Mouse (Mus musculus) thymus, postnatal 0 days (tissue): Measurements from ENCODE around the gene Nme7. TPM values are rescaled to one million over a fixed set of nuclear protein-coding genes. Genes with fewer than 3 reads are reported as not detected.

Experiments
- DNase-seq: peaks from one replicate; pipeline ENCODE4 v3.0.0-alpha.2; 2015; ENCODE audit warnings: low spot score
- polyA plus RNA-seq: library from polyadenylated mRNA; unstranded; fragments of >200 nt; fragmentation: Nextera tagmentation; extraction: Ambion mirVana; gene quantifications from 2 replicates; pipeline ENCODE4 v1.2.1, GENCODE M21; 2015

Nme7 gene
- polyA plus RNA-seq, 1 experiment from 2014 or later = 30.3 TPM

DNA sequence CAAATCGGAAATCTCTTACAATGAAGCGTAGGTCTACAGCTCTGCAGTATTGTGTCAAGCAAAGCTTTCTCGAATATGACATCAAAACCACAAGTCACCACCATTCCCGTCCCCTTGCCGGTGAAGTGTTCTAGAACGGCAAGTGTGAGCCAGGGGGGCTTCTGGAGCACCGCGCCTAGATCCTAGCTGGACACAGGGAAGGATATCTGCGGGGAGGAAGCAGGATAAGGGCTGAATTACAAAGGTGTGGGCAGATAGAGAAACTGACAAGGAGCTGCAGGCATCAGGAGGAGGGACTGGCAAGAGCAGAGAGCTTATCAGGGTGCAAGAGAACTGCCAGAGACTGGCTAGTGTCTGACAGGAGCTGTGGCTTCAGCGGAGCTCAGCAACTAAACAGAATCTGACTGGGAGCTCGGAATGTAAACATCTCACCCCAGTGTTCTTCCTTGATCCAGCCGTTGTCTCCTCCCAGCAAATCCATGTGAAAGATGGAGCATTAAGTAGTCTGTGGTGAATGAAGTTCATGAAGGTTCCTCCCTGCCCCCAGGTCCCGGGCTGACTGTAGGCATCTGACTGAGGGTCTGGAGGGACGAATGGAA lies 15.7 kb downstream of the Nme7 start:
- no peak for DNase-seq

DNA sequence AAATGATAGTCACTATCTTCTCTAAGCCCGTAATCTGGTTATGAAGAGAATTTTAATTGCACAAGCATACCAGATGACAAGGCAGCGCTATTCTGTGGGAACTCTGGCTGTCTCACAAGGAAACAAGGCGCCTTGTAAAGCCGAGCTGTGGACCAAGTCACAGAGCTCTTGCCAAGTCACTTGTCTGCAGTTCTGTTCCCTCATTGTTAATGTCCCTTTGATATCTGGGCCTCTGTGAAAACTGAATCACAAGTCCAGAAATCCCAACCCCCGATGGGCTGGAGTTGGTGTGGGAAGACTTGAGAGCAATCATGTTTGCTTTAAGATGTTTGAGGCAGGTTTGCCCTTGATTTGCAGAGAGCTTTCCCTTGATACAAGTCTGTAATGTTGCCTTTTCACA lies 16.8 kb downstream of the Nme7 start:
- DNase-seq = no peak

DNA sequence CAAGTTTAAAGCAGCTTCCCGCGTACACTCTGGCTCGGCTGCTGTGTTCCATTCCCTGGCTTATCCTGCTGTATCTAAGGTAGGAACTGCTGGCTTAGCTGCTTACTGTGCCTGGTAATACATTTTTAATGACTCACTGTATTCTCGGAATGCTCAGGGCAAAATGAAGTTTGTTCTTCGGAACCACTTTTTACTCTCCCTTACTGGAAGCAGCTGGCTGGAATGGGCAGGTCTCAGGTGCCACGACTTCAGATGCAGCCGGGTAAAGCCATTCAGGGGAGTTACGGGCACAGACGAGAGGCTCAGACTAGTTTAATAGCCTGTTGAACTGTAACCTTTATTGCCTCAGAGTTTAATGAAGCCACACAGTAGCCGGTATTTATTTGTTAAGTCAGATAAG lies 17.5 kb downstream of the Nme7 start:
- DNase-seq = no peak

DNA sequence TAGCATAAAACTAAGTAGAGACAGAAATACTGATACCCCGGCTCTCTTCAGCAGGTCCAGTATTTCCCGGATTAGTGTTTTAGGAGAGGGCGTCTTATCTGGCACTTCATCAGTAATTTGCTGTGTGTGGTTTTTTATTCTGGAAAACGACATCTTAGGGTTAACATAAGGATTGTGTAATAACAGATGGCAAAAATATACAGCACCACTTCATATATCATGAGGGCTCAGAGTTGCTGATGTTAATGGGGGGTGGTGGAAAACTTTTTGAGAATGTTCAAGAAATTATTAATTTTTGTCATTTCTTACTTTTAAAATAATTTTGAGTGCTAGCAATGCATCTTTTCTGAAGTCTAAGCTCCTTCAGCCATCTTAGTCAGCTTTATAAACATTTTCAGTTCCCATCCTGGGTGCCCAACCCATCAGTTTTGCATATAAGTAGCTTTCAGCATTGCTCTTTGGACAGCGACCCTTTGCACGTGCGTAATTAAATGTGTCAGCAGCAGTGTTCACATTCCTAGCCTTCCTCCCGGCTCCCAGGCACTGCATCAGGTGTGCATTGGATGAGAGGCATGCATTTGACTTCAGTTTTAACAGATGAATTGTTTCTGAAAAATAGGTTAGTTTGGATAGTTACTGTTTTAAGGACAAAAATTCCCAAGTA lies 19.2 kb downstream of the Nme7 start:
- DNase-seq = no peak

DNA sequence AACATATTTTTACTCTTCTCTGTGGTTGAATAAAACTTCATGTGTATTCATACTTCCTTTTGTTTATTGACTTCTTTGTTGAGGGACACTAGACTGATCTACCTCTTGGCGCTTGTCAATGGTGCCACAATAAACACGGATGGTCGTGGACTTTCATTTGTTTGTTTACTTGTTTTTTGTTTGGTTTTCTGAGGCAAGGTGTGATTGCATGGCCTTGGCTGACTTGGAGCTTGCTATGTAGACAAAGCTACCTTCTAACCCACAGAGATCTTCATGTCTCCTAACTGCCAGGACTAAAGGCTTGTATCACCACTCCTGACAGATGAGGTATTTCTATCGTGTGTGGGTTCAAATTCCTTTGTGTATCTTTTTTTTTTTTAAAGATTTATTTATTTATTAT lies 20.3 kb downstream of the Nme7 start:
- DNase-seq = no peak

DNA sequence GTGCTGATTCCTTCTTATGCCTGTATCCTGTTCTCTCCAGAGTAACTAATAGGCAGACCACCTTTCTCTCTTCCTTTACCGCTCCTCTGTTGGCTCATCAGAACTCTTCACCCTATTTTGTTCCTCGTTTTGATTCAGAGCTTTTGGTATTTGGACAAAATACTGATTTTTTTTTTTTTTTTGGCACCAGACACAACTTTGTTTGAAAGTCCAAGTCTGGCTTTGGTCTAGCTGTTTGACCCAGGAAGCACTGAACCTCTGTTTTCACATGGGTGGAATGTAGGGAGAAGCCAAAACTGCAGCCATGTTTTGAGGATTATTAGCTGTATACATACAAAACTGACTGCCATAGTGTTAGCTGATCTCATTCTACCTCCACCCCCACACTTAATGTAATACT lies 21.0 kb downstream of the Nme7 start:
- DNase-seq = no peak

DNA sequence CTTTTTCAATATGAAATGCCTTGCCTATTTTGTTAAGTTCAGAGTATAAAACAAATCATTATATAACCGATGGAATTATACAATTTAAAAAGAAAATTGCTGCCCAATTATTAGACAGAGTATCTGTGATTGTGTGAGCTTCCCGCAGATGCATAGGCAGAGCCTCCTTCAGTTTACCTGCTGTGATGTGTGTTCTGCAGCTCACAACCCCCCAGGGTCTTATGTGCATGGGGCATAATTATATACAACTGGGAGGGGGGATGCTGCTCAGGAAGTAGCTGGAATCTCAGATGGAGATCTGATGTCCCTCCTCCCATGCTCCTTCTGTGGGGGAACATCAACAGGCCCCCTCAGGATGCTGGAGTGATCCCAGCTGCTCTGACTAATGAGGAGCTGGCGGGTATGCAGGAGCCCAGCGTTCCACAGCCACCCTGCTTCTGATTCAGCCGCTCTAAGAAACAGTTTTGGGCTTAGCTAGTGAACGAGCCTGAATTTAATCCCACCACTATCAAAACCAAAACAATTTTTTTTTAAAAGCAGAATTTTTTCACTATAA lies 22.8 kb downstream of the Nme7 start:
- DNase-seq = no peak

DNA sequence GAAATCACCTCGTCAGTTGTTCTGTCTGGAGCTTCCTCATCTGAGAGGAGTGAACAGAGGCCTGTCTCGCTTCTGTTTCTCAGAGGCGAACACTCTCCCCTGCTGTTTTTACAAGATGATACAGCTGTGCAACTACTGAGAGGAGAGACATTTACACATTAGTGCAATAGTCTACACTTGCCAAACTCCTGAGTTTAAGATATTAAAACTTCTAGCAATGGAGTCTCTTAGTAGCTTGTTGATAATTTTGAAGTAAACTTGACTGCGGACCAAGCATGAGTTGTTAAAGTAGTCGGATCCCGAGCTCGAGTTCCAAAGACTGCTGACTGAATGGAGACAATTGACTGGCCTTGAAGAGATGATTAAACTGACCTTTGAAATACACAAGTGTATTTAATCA lies 23.8 kb downstream of the Nme7 start:
- no peak for DNase-seq

DNA sequence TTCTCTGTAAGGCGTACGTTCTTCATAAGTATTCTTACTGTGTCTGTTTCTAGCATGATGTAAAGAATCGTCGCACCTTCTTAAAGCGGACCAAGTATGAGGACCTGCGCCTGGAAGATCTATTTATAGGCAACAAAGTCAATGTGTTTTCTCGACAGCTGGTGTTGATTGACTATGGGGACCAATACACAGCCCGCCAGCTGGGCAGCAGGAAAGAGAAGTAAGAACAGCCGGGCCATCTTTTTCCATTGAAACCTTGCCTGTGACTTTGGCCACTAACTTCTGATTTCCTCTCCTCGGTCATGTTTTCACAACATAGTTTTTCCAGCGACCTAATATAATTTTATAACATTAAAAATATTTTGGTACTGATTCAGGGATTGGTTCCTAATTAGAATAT lies 28.6 kb downstream of the Nme7 start:
- DNase-seq = no peak

DNA sequence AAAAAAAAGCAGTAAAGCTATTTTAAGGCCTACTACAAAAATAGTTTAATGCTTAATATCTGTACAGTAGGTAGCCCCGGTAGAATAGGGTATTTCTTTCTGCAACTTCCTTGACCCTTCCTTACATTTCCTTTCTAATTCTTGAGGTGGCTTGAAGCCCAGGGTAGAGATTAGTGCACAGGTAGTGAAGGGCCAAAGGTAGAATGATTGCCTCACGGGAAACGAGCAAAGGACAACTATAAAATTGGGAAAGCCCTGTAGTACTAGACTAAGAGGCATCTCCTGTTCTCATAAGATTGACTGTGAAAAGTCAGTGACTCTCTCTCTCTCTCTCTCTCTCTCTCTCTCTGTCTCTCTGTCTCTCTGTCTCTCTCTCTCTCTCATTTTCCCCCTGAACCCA lies 31.5 kb downstream of the Nme7 start:
- DNase-seq = no peak

DNA sequence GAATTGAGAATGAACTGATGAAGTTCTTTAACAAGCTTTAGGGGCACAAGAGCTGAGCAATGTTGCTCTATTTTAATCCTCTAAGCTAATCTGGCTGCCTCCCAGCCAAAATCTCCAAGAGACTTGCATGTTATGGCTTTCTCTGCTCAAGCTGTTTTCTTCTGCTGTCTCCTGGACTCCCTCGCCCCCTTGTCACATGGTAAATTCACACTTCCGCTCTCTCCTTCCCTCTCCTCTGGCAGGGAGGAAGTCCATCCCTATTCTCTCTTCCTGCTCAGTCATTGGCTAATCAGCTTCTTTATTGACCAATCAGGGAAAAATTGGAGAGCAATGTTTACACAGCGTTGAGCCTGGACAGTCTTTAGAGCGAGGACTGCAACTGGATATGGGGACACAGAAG lies 31.9 kb downstream of the Nme7 start:
- DNase-seq = no peak

DNA sequence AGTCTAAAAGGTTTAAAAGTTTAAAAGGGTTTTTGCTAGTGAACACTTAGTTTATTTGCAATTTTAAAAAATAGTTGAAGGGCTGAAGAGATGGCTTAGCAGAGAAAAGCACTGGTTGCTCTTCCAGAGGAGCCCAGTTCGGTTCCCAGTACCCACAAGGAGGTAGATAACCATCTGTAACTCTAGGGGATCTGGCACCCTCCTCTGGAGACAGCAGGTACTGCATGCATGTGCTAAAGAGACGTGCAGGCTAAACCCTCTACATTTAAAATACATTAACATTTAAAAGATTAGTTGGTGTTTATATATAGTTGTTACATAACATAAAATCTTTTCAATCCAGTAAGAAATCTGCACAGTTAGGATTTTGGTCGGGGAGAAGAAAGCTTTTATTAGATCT lies 38.2 kb downstream of the Nme7 start:
- DNase-seq = peak; percentile 9

DNA sequence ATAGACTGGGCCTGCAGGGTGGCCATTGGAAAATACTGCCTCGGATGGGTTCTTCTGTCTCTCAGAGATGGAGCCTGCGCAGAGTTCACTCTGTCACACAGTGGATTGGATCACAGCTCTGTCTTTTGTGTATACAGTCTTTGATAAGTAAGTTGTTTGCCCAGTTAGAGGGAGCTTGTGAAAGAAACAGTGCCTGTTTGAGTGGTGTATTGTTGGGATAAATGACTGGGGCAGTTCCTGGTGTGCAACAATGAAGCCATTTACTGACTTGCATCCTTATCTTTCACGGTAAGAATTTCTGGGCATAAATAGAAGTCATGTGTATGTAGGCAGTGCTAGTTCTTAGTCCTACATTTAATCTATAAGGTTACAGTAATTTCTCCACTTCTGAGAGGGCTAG lies 49.5 kb downstream of the Nme7 start:
- DNase-seq = no peak

DNA sequence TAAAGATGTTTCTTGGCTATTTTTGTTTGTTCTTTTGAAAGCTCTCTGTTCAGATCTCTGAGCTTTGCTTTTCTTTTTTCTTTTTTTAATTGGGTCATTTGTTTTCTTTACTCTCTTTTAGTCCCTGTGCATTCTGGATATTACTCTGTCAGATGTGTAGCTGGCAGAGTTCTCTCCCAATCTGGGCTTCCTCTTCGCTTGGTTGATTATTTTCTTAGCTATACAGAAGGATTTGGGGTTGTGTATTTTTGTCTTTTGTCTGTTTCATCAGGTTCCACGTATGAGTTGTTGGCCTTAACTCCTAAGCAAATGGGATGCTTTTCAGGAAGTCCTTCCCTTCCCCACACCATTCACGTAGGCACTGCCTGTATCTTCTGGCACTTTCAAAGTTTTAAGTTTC lies 54.1 kb downstream of the Nme7 start:
- no peak for DNase-seq

DNA sequence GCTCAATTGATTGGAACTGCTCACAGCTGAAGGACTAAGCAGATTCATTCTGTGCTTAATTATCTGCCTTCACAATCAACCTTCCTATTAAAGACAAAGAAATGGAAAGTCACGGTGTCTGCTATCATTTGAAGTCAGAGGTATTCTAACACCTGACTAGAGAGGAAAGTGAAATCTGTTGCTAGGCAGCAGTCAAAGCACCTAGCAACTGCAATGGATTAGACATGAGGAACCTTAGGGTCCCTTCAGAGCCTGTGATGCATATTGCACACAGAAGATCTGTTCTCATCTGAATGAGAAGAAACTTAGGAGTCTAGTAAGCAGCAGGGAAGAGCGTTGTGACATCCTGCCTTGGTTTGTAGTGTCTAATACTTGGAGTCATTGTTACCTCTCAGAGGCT lies 58.1 kb downstream of the Nme7 start:
- no peak for DNase-seq

DNA sequence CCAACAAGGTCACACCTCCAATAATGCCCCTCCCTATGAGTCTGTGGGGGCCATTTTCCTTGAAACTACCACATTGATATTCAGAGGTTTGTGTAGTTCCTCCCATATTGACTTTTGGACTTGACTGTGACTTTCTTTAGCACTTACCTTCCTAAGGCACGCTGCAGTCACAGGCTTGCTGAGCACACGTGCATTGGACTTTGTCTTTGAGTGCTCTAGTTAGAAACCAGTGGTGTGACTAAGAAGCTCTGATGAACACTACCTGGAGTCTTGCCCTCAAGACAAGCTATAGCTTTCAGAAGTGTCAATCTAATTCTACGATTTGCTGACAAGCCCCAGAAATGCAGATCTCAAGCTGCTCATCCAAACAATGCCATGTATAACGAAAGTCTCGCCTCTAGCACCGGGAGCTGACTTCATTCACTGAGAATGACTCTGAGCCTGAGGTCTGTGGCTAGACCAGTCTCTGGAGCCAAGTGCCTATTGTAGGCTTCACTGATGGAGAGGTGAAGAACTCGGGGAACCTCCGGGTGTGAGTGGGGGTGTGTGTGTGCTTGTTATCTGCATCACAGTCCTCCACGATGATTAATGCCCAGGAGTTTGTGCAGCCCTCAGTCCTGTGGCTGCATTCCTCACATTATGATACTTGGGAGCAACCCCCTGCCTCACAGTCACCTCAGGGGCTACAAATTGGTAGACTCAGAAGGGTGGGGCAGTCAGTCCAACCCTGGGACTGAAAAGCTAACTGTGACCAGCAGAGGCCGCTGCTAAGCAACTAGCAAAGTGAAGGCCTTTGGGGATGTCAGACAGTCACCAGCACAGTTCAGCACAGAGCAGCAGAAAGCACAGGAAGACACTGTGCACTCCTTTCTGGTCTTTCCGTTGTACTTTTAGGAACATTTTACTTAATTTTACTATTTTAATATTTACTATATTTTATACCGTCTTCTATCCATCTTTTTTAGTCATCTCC lies 62.5 kb downstream of the Nme7 start:
- peak; percentile 77 for DNase-seq

DNA sequence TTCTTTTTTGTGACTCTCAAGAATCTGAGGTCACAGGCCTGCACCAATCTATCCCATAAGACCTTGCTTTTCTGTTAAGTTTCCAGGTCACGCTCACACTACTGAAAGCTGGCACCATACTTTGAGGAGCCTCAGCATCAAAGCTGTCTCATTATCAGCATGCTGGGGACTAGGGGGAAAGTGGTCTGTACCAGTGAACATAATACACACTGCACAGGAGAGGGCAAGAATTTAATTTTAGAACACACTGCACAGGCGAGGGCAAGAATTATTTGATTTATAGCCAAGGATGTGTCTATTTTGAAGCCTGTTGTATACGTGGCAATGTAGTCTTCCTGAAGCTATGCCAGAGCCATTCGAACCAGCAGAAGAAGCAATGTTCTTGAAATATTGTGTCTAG lies 64.2 kb downstream of the Nme7 start:
- DNase-seq = no peak

DNA sequence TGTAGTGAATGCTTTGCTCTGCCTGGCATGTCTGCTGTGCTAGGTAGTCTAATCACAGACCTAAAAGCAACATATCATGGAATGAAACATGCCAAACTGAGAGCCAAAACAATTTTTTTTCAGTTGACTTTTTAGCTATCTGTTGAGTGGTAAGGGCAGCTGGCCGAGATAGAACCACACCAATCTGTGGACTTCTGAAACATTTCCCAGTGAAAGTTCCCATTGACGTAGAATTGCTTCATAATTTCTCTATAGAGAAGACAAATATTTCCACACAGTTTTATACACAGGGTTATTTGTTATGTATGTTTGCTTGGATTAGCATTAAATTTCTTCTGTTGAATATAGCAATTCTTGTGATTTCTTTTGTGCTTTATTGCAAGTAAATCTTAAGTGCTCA lies 65.9 kb downstream of the Nme7 start:
- no peak for DNase-seq

DNA sequence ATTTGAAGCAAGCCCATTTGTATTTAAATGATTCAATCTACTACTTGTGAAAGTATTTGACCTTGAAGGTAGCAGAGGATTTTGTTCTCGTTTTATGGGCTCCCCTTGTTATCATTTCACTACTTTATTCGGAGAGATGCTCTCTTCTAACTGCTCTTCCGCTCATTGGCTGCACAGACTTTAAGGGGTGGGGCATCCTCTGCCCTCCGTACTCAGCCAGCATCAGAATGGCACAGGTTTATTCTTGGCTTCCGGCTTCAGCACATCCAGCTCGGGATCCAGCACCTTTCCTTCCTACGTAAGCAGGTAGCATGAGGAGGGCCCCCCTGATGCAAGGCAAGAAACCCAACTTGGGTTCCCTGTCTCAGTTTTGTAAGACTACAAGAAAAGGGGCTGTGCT lies 69.1 kb downstream of the Nme7 start:
- no peak for DNase-seq

DNA sequence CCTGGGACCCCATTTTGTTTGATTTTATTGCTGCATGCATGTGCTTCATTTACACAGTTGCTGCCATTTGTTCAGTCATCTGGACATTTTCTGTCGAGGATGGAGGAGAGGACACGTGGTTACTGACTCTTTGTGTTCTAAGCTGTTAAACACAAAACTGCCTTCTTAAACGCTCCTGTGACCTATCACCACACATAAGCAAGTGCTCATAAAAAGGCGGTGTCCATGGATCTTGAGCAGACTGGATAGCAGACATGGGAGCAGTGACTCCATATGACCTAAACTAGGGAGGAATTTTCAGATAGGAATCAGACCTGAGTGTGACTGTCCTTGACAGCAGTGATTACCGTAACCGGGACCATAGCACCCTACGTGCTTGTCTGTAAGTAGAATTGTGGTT lies 70.1 kb downstream of the Nme7 start:
- no peak for DNase-seq

DNA sequence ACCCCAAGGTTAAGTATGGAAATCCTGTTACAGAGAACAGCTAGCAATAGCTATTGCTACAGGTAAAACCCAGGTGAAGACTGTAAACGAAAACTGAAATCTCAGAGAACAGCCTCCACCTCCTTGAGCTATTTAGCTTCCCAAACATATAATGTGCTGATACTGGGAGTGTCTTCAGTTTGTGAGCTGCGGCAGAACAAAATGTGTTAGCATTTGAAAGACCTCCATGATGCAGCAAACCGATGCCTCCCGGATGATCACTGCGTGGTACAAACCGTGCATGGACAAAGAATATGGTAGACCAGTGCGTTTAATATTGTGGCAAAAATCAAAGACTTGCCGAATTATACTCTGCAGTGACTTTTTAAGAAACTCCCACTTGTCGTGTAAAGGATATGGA lies 71.7 kb downstream of the Nme7 start:
- no peak for DNase-seq
